Mouse (Mus musculus): ENCODE data around the gene Mpped1. TPM values are rescaled to one million over a fixed set of nuclear protein-coding genes. Genes with fewer than 3 reads are reported as not detected.

Mpped1 gene
- polyA plus RNA-seq, 2 experiments = 0.02 TPM; not detected in 1

- H3K27me3 ChIP-seq (ENCODE audit: control insufficient read depth, insufficient read depth, low read length) = no peaks in the 10 kb centered on the region
- no peaks in the 10 kb centered on the region for H3K36me3 ChIP-seq (replicated peaks; ENCODE audit: control insufficient read depth, insufficient read depth, low read depth)
- no peak overlapping the region for H3K9ac ChIP-seq (replicated peaks)
- ATAC-seq (ENCODE audit: insufficient read depth) = no peak
- no peaks in the 10 kb centered on the region for H3K9me3 ChIP-seq (ENCODE audit: control insufficient read depth, low read length)
- no peaks in the 10 kb centered on the region for H3K4me1 ChIP-seq (replicated peaks; ENCODE audit: control insufficient read depth in 2 of 2, insufficient read depth in 2 of 2, low read length in 1 of 2)
- H3K27ac ChIP-seq = no peak overlapping the region
- H3K4me2 ChIP-seq (ENCODE audit: low read depth) = no peak overlapping the region
- 27% methylated on average over 5 of the region's 6 CpGs for WGBS (ENCODE audit: insufficient replicate concordance)
- TF ChIP-seq EP300 (IDR thresholded peaks at IDR 0.05; ENCODE audit: low read depth) (no peak), CTCF (IDR thresholded peaks at IDR 0.05; ENCODE audit: low read depth) (no peak)
- H3K4me3 ChIP-seq (ENCODE audit: insufficient read depth in 1 of 2, low read depth in 2 of 2, low read length in 2 of 2) = no peak overlapping the region
- DNase-seq (ENCODE audit: low read depth in 3 of 3, low spot score in 3 of 3) = no peak
These were observed 13.8 kb upstream of the Mpped1 start for GRCm38 (mm10) chr15:83765388-83766029.

- H3K4me2 ChIP-seq (ENCODE audit: low read depth) = no peak overlapping the region
- DNase-seq (ENCODE audit: low read depth in 3 of 3, low spot score in 3 of 3) (no peak), ATAC-seq (ENCODE audit: insufficient read depth) (no peak)
- no peaks in the 10 kb centered on the region for H3K36me3 ChIP-seq (replicated peaks; ENCODE audit: control insufficient read depth, insufficient read depth, low read depth)
- no peaks in the 10 kb centered on the region for H3K4me1 ChIP-seq (replicated peaks; ENCODE audit: control insufficient read depth in 2 of 2, insufficient read depth in 2 of 2, low read length in 1 of 2)
- 53% methylated on average over 8 of the region's 8 CpGs for WGBS (ENCODE audit: insufficient replicate concordance)
- H3K9ac ChIP-seq (replicated peaks) = no peak overlapping the region
- H3K27ac ChIP-seq = no peak overlapping the region
- TF ChIP-seq CTCF (IDR thresholded peaks at IDR 0.05; ENCODE audit: low read depth) = no peak
- TF ChIP-seq EP300 (IDR thresholded peaks at IDR 0.05; ENCODE audit: low read depth) = no peak
- H3K4me3 ChIP-seq (ENCODE audit: insufficient read depth in 1 of 2, low read depth in 2 of 2, low read length in 2 of 2) = no peak overlapping the region
- H3K27me3 ChIP-seq (ENCODE audit: control insufficient read depth, insufficient read depth, low read length) = no peaks in the 10 kb centered on the region
- H3K9me3 ChIP-seq (ENCODE audit: control insufficient read depth, low read length) = no peaks in the 10 kb centered on the region
These were observed 7.8 kb upstream of the Mpped1 start for GRCm38 (mm10) chr15:83771346-83772053.

- Histone ChIP-seq H3K4me3 (ENCODE audit: insufficient read depth in 1 of 2, low read depth in 2 of 2, low read length in 2 of 2) (no peak overlapping the region), H3K36me3 (replicated peaks; ENCODE audit: control insufficient read depth, insufficient read depth, low read depth) (no peaks in the 10 kb centered on the region), H3K4me1 (replicated peaks; ENCODE audit: control insufficient read depth in 2 of 2, insufficient read depth in 2 of 2, low read length in 1 of 2) (no peaks in the 10 kb centered on the region), H3K4me2 (ENCODE audit: low read depth) (no peak overlapping the region), H3K9me3 (ENCODE audit: control insufficient read depth, low read length) (no peaks in the 10 kb centered on the region), H3K27ac (no peak overlapping the region), H3K27me3 (ENCODE audit: control insufficient read depth, insufficient read depth, low read length) (no peaks in the 10 kb centered on the region), H3K9ac (replicated peaks) (no peak overlapping the region)
- DNase-seq (ENCODE audit: low read depth in 3 of 3, low spot score in 3 of 3) (no peak), ATAC-seq (ENCODE audit: insufficient read depth) (no peak)
- no peak for TF ChIP-seq CTCF (IDR thresholded peaks at IDR 0.05; ENCODE audit: low read depth)
- TF ChIP-seq EP300 (IDR thresholded peaks at IDR 0.05; ENCODE audit: low read depth) = no peak
- 46% methylated on average over 5 of the region's 5 CpGs for WGBS (ENCODE audit: insufficient replicate concordance)
These were observed 6.8 kb upstream of the Mpped1 start for GRCm38 (mm10) chr15:83772460-83772859.

- Histone ChIP-seq H3K9me3 (ENCODE audit: control insufficient read depth, low read length) (no peaks in the 10 kb centered on the region), H3K27me3 (ENCODE audit: control insufficient read depth, insufficient read depth, low read length) (no peaks in the 10 kb centered on the region), H3K27ac (no peak overlapping the region), H3K4me3 (ENCODE audit: insufficient read depth in 1 of 2, low read depth in 2 of 2, low read length in 2 of 2) (no peak overlapping the region), H3K36me3 (replicated peaks; ENCODE audit: control insufficient read depth, insufficient read depth, low read depth) (no peaks in the 10 kb centered on the region), H3K4me2 (ENCODE audit: low read depth) (no peak overlapping the region), H3K4me1 (replicated peaks; ENCODE audit: control insufficient read depth in 2 of 2, insufficient read depth in 2 of 2, low read length in 1 of 2) (no peaks in the 10 kb centered on the region), H3K9ac (replicated peaks) (no peak overlapping the region)
- DNase-seq (ENCODE audit: low read depth in 3 of 3, low spot score in 3 of 3) = no peak
- 75% methylated on average over 4 of the region's 4 CpGs for WGBS (ENCODE audit: insufficient replicate concordance)
- TF ChIP-seq EP300 (IDR thresholded peaks at IDR 0.05; ENCODE audit: low read depth) = no peak
- ATAC-seq (ENCODE audit: insufficient read depth) = no peak
These were observed 6.3 kb upstream of the Mpped1 start for GRCm38 (mm10) chr15:83772953-83773352.

- Histone ChIP-seq H3K4me3 (ENCODE audit: insufficient read depth in 1 of 2, low read depth in 2 of 2, low read length in 2 of 2) (no peak overlapping the region), H3K27me3 (ENCODE audit: control insufficient read depth, insufficient read depth, low read length) (peaks cover 15% of the 10 kb centered on the region), H3K36me3 (replicated peaks; ENCODE audit: control insufficient read depth, insufficient read depth, low read depth) (no peaks in the 10 kb centered on the region), H3K9ac (replicated peaks) (no peak overlapping the region), H3K4me2 (ENCODE audit: low read depth) (no peak overlapping the region), H3K27ac (no peak overlapping the region), H3K4me1 (replicated peaks; ENCODE audit: control insufficient read depth in 2 of 2, insufficient read depth in 2 of 2, low read length in 1 of 2) (no peaks in the 10 kb centered on the region), H3K9me3 (ENCODE audit: control insufficient read depth, low read length) (no peaks in the 10 kb centered on the region)
- DNase-seq (ENCODE audit: low read depth in 3 of 3, low spot score in 3 of 3) (no peak), ATAC-seq (ENCODE audit: insufficient read depth) (no peak)
- 51% methylated on average over 4 of the region's 4 CpGs for WGBS (ENCODE audit: insufficient replicate concordance)
- TF ChIP-seq CTCF (IDR thresholded peaks at IDR 0.05; ENCODE audit: low read depth) = no peak
- no peak for TF ChIP-seq EP300 (IDR thresholded peaks at IDR 0.05; ENCODE audit: low read depth)
These were observed 4.3 kb upstream of the Mpped1 start for GRCm38 (mm10) chr15:83774922-83775321.

All from liver, embryonic 14.5 days (tissue).